9 mouse cellular contexts compared by ENCODE assay signal in genomic region chr11:102741129-102741950, GRCm38 (mm10). TPM values are rescaled to one million over a fixed set of nuclear protein-coding genes. Genes with fewer than 3 reads are reported as not detected.
DNase-seq lines count a peak whose midpoint lies in the region; ATAC-seq and TF ChIP-seq lines count a peak whose summit lies in the region.
"Had no signal": no experiment of that assay in that cellular context is flagged by ENCODE, and none has a peak within 500 bp of the region (broad histone marks: within the 10 kb centered on the region; RNA-seq: fewer than 3 reads in every experiment).

No protein-coding gene starts in this region.

- no peak overlapping the region for H3K27ac ChIP-seq in lung, postnatal 0 days (ENCODE audit: low read length)
- no peak overlapping the region for H3K27ac ChIP-seq in kidney, postnatal 0 days
- peak overlapping the region; percentile 65 for H3K27ac ChIP-seq in neural tube, embryonic 15.5 days (replicated peaks)
- H3K27ac ChIP-seq: liver, embryonic 15.5 days had no signal

- no peak for TF ChIP-seq CTCF in lung, postnatal 0 days (IDR thresholded peaks at IDR 0.05)
- TF ChIP-seq CTCF in kidney, postnatal 0 days (IDR thresholded peaks at IDR 0.05; ENCODE audit: low read depth), result no peak

- no peaks in the 10 kb centered on the region for H3K4me1 ChIP-seq in lung, postnatal 0 days (ENCODE audit: insufficient read depth, low read depth, low read length)
- peaks cover 7% of the 10 kb centered on the region; the same call in 1 of the 2 replicates for H3K4me1 ChIP-seq in kidney, postnatal 0 days (replicated peaks; ENCODE audit: insufficient read depth, low read length)
- H3K4me1 ChIP-seq in neural tube, embryonic 15.5 days, result peaks cover 24% of the 10 kb centered on the region

- no peak overlapping the region for H3K9ac ChIP-seq in lung, postnatal 0 days (replicated peaks; ENCODE audit: low read depth)
- H3K9ac ChIP-seq in kidney, postnatal 0 days (ENCODE audit: low read depth, low read length), result no peak overlapping the region
- no peak overlapping the region; the same call in 1 of the 2 replicates for H3K9ac ChIP-seq in neural tube, embryonic 15.5 days (replicated peaks)
- H3K9ac ChIP-seq: liver, embryonic 15.5 days had no signal

- no peak overlapping the region for H3K4me3 ChIP-seq in lung, postnatal 0 days (ENCODE audit: low read depth, low read length)
- H3K4me3 ChIP-seq in kidney, postnatal 0 days (replicated peaks; ENCODE audit: low read depth, low read length), result no peak overlapping the region
- no peak overlapping the region for H3K4me3 ChIP-seq in neural tube, embryonic 15.5 days (replicated peaks)
- H3K4me3 ChIP-seq: liver, embryonic 15.5 days had no signal

- no peaks in the 10 kb centered on the region for H3K36me3 ChIP-seq in lung, postnatal 0 days (ENCODE audit: insufficient read depth, low read length)
- no peaks in the 10 kb centered on the region for H3K36me3 ChIP-seq in kidney, postnatal 0 days (ENCODE audit: insufficient read depth, low read length)
- H3K36me3 ChIP-seq in neural tube, embryonic 15.5 days, result no peaks in the 10 kb centered on the region
- H3K36me3 ChIP-seq: liver, embryonic 15.5 days had no signal

- no peaks in the 10 kb centered on the region for H3K27me3 ChIP-seq in lung, postnatal 0 days (replicated peaks; ENCODE audit: insufficient read depth, low read length)
- H3K27me3 ChIP-seq in kidney, postnatal 0 days (ENCODE audit: insufficient read depth, low read length), result peaks cover 4% of the 10 kb centered on the region; the same call in 1 of the 2 replicates
- H3K27me3 ChIP-seq in neural tube, embryonic 15.5 days (replicated peaks), result peaks cover 5% of the 10 kb centered on the region; the same call in 1 of the 2 replicates

- TF ChIP-seq EP300 in lung, postnatal 0 days (IDR thresholded peaks at IDR 0.05), result no peak

- H3K4me2 ChIP-seq in lung, postnatal 0 days (replicated peaks; ENCODE audit: low read depth, low read length), result peak overlapping the region; percentile 23
- H3K4me2 ChIP-seq in kidney, postnatal 0 days (ENCODE audit: low read length), result peak overlapping the region; percentile 4; the same call in 1 of the 2 replicates
- H3K4me2 ChIP-seq in neural tube, embryonic 15.5 days, result peak overlapping the region; percentile 17; the same call in 1 of the 2 replicates
- H3K4me2 ChIP-seq: liver, embryonic 15.5 days had no signal

- H3K9me3 ChIP-seq in lung, postnatal 0 days (ENCODE audit: low read length), result no peaks in the 10 kb centered on the region
- no peaks in the 10 kb centered on the region for H3K9me3 ChIP-seq in kidney, postnatal 0 days (replicated peaks; ENCODE audit: low read length)
- H3K9me3 ChIP-seq in neural tube, embryonic 15.5 days (replicated peaks), result no peaks in the 10 kb centered on the region
- H3K9me3 ChIP-seq: liver, embryonic 15.5 days had no signal

- peak; percentile 38 for DNase-seq in lung, postnatal 0 days (ENCODE audit: low spot score)
- DNase-seq in lung, postnatal 25 days (ENCODE audit: low spot score), result no peak
- peak; percentile 88 to 92 for DNase-seq in cerebellum, postnatal 14 days
- DNase-seq in heart, adult 8-10 months (ENCODE audit: low spot score), result peak; percentile 16
- peak; percentile 36 for DNase-seq in kidney, postnatal 0 days (ENCODE audit: low spot score)
- DNase-seq in urinary bladder, postnatal 25 days (ENCODE audit: low spot score), result no peak
- no peak for DNase-seq in right cerebral cortex, postnatal 14 days

- peak; percentile 26; the same call in 1 of the 2 replicates for ATAC-seq in lung, postnatal 0 days
- no peak for ATAC-seq in kidney, postnatal 0 days (replicated peaks; ENCODE audit: low FRiP score, low read depth)
- ATAC-seq in neural tube, embryonic 15.5 days (ENCODE audit: low FRiP score), result no peak

- WGBS in lung, postnatal 0 days, result 16% methylated on average over 22 of the region's 22 CpGs
- WGBS in kidney, postnatal 0 days, result 20% methylated on average over 22 of the region's 22 CpGs
- WGBS in neural tube, embryonic 15.5 days, result 18% methylated on average over 22 of the region's 22 CpGs

RNA-seq across cellular contexts. Expression of gene Adam11, which starts 19.9 kb away (rescaled TPM):
- polyA plus RNA-seq in lung, postnatal 0 days (2015; fragmentation: Nextera tagmentation; extraction: Ambion mirVana), result 0.78 and 1.8 TPM in 2 replicates
- total RNA-seq in heart, adult 8-10 months (2022), result 1 to 10 TPM; 4.4 to 6.8 (median 6.0) TPM
- 5.9 and 7.7 TPM in 2 replicates for polyA plus RNA-seq in kidney, postnatal 0 days (2015; fragmentation: Nextera tagmentation; extraction: Ambion mirVana)
- polyA plus RNA-seq in neural tube, embryonic 15.5 days (2015; fragmentation: Nextera tagmentation; extraction: Ambion mirVana), result 28.3 and 34.0 TPM in 2 replicates

RNA-seq across cellular contexts. Expression of gene Ccdc43, which starts 43.8 kb away (rescaled TPM):
- polyA plus RNA-seq in lung, postnatal 0 days (2015; fragmentation: Nextera tagmentation; extraction: Ambion mirVana), result 20.4 and 22.8 TPM in 2 replicates
- total RNA-seq in heart, adult 8-10 months (2022), result 10 to 100 TPM; 21.0 to 25.0 (median 22.0) TPM
- 35.3 and 42.8 TPM in 2 replicates for polyA plus RNA-seq in kidney, postnatal 0 days (2015; fragmentation: Nextera tagmentation; extraction: Ambion mirVana)
- polyA plus RNA-seq in neural tube, embryonic 15.5 days (2015; fragmentation: Nextera tagmentation; extraction: Ambion mirVana), result 37.4 and 38.2 TPM in 2 replicates

Comparison
In these comparisons a context has a peak if more than half of its experiments do, and no peak if none do; other contexts are left out.
1. DNase-seq: peak in lung, postnatal 0 days (single experiment), cerebellum, postnatal 14 days (2 of 2), heart, adult 8-10 months (single experiment) and kidney, postnatal 0 days (single experiment); none in lung, postnatal 25 days (single experiment), urinary bladder, postnatal 25 days (single experiment) and right cerebral cortex, postnatal 14 days (single experiment).
2. Peak in every context shown above with its lines, with median percentiles within 50 percentile points of each other: H3K4me2 ChIP-seq.